Mouse (Mus musculus) thymus, postnatal 0 days (tissue): ENCODE results near the gene Apoc2. TPM values are rescaled to one million over a fixed set of nuclear protein-coding genes. Genes with fewer than 3 reads are reported as not detected.
A peak's percentile ranks its signal among the peaks of the same experiment; 100 is the strongest.

Experiments used
- DNase-seq: peaks from one replicate; pipeline ENCODE4 v3.0.0-alpha.2; 2015; ENCODE audit warnings: low spot score
- polyA plus RNA-seq: library from polyadenylated mRNA; unstranded; fragments of >200 nt; fragmentation: Nextera tagmentation; extraction: Ambion mirVana; gene quantifications from 2 replicates; pipeline ENCODE4 v1.2.1, GENCODE M21; 2015

The Apoc2 gene
- 3.4 and 3.8 TPM in 2 replicates for polyA plus RNA-seq

DNA sequence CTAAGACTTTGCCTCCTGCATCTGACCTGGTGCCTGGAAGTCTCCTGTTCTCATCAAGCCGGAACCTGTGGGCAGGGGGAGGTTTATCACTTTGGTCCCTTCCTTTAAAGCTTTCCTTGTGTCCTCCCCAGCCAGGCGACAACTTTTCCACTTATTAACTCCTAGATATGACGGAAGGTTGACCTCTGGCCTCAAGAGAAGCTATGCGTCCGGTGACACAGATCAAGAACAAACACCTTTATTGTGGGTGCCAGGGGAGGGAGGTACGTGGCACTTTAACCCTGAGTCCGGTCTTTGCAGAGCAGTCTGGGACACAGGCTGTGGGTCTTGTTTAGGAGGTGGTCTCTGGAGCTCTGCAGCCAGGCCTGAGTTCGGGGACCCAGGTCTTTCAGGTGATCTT, at the start of gene Apoc2:
Gene Apoc2 (minus strand): TSS at position 70 of the 400 bp plus-strand sequence.
- no peak for DNase-seq

- DNase-seq = no peak
Observed at GRCm38 (mm10) chr7:19726541-19726940, 48.8 kb upstream of the Apoc2 start.

GRCm38 (mm10) chr7:19724167-19724566, 46.4 kb upstream of the Apoc2 start:
- DNase-seq = no peak

DNA sequence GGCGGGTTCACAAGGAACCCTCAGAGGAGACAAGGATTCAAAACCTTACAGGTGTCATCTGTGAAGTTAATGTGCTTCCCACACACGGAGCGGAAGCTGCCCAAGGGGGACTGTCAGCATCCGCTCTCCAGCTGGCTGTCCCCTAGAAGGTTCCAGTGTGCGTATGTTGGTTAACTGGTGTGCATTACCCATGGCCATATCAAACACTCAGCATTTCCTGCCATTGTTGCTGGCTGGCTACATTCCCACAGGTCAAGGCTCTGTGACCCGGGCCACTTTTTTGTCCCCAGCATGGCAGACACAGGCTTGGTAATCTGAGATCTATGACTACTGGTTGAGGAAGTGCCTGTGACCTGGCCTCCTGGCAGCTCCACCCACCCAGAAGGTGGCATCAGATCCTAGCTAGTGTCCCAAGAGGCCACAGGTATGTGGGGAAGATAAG, 45.0 kb upstream of the Apoc2 start:
- no peak for DNase-seq

DNA sequence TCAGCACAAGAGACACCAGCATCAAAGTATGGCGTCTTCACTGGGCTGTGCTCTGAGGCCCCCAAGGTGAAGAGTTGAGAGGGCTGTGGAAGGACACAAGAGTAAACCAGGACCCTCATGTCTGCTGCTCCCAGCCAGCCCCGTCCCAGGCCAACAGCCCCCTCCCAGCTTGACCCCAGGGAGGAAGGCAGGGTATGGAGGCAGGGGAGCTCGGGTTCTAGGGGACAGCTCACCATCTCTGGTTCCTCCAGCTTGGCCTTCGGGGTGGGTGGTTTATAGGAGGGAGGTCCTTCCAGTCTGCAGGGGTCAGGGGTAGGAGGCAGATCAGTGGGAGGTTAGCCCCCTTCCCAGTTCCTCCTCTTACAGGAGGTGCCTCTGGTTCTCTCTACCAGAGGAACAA, 41.5 kb upstream of the Apoc2 start:
- DNase-seq = no peak

- no peak for DNase-seq
Observed at GRCm38 (mm10) chr7:19718297-19718952, 40.7 kb upstream of the Apoc2 start.

DNA sequence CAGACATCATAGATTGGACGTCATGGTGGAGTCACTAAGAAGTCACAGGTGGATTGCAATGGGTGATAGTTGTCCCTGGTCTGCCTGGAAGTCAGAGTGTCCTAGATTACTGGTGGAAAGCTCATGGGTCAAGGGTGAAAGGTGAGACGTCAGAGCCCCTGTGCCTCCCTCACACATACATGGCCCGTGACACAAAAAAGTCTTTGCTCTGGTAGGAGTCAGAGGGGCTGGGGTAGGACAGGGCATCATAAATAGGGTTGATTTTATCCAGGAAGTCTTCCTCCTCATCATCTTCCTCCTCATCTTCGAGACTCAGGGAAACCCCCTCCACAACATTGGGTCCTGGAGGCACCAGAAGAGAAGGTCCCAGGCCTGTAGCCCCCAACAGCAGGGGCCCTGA, 39.6 kb upstream of the Apoc2 start:
- no peak for DNase-seq

DNA sequence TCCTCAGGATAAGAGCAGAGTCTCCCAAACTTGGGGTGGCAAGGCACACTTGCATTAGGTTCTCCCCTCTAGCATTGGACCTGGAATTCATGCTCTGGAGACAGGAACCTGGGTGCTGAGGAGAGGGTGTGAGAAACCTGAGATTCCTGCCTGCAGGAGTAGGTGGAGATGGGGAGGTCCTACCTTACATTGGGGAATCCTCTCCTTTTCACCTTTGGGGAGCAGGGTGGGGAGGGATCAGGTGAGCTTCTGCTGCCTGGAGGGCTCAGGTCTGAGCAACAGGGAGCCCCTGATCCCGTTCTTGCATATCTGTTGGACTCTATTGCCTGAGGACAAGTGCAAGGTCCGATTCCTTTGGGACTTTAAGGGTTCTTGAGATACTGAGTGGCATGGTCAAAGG, 39.1 kb upstream of the Apoc2 start:
- no peak for DNase-seq

DNA sequence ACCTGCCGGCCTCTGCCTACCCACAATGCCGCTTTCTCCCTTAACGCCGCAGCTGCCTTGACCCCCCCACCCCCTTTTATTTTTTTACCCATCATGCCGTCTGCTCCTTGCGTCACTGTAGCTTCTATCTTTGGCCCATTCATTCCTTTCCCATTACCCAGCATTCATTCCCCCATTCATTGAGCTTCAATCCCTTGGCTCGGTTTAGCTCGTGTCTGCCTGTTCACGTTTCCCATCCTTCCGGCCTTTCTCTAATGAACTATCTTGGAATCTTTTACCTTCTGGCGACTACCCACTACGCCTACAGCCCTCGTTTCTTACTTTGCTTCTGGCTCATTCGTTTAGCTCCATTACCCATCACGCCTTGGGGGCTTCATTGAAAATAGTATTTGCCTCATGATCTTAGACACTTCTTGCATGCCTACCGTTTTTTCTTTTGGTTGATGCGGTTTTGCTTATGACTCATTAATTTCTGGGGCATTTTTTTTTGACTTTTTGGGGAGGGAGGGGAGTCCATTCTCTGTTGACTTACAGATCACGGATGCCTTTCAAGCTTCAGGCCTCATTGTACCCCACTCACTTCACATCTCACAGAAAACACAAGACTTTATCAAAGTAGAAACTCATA, 38.4 kb upstream of the Apoc2 start:
- DNase-seq = no peak

DNA sequence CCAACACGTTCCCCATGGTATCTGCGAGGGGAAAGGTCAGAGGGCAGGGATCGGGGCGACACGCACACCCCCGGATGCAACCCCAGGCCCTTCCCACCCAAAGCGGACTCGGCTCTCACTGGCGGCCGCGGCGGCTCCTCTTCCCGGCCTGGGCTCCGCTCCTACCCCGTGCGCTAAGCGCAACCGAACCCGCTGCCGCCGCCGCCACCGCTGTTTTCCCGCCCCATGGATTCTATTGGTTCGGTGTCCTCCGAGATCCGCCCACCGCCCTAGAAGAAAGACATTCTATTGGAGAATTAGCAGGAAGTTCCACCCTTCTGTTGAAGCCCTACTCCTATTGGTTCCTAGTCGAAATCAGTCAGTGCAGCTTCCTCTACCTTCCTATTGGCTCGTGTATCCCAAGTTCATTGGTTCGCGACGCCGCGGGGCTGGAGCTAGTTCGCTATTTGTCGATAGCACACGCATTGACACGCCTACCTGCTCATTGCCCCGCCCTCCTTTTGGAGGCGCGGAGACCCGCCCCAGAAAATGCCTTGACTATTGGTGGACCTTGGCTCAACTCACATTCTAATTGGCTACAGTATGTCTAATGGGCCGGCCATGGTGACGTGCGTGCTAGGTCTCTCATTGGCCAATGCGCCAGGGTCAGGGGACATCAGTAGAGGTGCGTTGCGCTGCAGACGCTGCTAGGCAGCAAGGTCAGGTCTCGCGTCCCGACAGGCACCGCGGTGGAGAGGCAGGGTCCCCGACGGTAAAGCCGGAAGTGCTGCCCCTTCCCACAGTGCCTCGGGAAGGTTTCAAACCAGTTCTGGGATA, 37.7 kb upstream of the Apoc2 start, which contains the start of gene Tomm40:
Gene Tomm40 (minus strand): TSS at position 200 of the 816 bp plus-strand sequence.
- peak; percentile 100 for DNase-seq

DNA sequence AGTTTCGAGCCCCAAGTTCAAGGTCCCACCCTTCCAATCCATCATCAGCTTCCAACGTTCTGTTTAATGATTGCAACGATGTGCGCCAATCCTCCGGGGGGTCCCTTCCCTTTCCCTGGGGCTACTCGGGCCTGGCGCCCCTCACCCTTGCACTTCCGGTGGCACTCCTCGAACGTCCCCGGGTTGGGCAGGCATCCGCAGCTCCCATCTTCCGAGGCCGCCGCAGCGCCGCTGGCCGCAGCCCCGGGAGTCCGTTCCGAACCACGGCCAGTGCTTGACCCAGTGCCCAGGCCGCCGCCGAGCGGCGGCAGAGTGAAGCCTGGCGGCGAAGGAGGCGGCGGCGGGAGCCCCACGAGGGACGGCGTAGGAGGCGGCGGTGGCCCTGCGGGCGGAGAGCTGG, 37.1 kb upstream of the Apoc2 start:
- DNase-seq = no peak

DNA sequence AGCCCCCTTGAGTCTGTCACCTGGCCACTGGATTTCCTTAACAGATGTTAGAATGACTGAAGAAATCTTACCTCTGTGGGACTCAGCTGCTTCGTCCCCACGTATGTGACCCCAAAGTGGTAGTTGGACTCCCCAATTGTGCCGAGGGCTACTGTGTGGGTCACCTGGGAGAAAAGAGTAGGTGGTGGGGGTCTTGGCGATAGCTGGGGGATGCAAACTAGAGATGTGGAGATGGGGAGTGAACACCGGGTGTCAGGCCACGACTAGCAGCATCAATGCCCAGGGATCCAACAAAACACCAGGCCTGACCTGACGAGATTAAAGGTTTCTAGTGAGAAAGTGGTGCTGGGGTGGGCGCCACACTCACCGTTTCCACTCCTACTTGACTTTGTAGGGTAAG, 35.9 kb upstream of the Apoc2 start:
- no peak for DNase-seq

DNA sequence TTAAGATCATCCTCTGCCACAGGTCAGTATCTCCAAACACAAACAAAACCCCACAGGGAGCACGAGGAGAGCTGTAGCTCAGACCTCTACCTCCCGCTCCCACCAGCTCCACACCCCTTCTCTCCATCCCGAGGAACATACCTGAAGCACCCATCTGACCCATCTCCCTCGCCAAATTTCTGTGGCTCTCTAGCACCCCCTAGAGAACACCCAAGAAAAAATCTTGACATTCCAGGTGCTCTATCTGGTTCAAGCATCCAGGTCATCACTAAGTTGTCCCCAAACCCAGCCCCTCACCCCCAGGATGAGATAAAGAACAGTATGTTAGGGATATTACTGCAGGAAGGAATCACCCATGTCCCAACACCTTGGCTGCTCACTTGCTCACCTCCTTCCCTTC, 35.5 kb upstream of the Apoc2 start:
- DNase-seq = peak; percentile 45

GRCm38 (mm10) chr7:19712414-19712813, 34.7 kb upstream of the Apoc2 start:
- peak; percentile 27 for DNase-seq

DNA sequence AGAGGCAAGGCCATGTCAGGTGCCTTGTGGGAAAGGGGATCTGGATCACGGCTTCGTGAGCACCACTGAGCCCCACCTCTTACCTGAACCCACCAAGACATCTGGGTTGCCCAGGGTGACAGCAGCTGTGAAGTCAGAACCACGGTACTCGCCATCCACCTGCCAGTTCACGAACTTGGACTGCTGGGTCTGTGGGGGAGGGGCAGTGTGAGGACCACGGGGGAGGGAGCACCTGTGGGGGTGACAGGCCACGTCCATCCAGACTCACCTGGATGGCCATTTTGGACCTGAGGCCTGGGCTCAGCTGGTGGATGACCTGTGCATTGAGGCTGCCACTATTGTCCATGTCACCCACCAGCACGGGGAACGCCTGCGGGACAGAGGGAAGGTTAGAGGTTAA, 32.9 kb upstream of the Apoc2 start:
- DNase-seq = no peak

DNA sequence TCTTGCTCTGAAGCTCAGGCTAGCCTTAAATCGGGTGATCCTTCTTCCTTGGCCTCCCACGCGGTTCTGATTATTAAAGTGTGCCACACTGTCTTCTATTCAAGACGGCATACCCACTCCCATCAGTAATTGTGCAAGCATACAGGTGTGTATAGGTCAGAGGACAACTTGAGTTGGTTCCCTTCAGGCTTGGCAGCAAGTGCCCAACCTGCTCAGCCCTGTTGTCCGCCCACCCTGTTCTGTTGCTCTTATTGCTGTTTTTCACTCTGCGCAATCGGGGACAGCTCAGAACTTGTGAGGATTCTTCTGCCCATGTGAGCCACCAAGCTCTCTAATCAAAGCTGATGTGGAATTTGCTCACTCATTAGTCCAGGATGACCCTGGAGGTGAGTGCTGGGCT, 27.5 kb upstream of the Apoc2 start:
- DNase-seq = no peak

DNA sequence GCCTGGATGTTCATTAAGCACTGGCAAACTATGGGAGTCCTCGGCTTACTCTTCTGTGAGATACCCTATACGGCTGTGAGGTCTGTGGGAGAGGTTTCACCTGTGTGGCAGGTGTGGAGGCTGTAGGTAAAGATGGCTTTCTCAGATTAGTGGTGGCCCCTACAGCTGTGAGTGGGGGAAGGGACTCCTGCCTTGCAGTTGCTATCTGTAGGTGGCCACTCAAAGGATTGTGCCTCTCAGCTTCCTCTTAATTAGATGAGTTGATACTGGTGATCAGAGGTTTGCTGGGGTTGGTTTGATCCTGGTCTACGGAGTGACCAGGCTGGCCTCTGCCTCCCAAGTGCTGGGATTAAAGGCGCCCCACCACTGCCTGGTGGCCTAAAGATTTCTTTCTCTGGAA, 26.7 kb upstream of the Apoc2 start:
- DNase-seq = no peak

DNA sequence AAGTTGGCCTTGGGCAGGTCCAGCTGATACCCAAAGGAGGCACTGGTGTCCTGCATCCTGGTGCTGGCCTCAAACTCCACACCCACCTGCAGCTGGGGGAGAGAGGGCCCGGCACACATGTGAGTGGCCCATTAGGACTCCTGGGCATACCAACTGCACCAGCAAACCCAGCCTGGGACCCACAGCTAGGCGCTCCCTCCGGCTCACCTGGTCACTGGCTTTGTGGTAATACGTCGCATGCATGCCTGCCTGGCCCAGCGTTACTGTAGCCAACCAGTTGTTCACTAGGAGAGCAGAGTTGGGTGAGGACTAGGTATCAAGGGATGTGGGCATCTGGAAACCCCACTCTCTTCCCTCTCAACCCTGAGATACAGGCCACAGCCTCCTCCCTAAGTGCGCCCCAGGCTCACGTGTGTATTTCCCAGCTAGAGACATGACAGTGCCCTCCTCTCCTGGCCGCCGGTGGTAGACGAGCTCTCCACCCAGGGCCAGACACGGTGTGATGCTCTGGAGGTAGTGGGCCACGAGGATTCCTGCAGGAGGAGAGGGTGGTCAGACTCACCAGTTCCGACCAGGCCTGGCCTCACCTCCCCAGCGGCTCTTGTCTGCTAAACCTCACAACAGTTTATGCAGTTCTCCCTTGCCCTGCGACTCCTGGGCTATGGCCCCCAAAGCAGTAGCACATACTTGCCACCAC, 25.3 kb upstream of the Apoc2 start:
- DNase-seq = no peak

DNA sequence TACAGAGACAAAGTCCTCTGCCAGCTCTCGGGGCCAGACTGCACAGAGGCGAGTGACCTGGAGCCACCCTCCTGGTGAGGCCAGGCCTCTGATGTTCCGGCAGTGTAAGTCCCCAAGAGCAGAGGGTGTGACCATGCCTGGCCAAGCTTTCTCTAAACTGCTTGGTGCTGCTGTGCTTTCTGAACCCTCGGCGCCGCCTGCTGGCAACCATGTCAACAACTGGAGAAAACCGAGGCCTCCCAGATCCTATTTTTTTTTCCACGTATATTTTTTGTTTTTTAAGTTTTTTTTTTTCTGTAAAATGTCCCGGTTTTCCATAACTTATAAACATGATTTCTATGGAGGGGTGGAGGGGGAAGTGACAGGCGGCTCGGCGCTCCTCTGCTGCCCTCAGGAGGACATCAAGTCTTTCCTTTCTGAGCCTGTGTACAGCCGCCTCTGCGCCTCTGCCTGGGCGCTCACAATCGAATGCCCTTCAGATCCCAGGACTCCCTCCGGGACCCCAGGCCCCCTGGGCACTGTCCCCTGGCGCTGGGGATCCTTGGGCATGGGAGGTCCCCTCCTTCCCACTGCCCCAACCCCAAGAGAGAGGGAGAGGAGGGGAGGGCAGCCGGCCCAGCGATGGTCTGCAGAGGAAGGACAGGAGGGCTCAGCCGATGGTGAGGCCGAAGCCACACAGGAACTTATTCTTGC, 23.5 kb upstream of the Apoc2 start:
- DNase-seq = peak; percentile 67

- DNase-seq = peak; percentile 66
Observed at GRCm38 (mm10) chr7:19700299-19701068, 22.7 kb upstream of the Apoc2 start.
